Mouse (Mus musculus): ENCODE results near the gene Kif23. TPM values are rescaled to one million over a fixed set of nuclear protein-coding genes. Genes with fewer than 3 reads are reported as not detected.

The Kif23 gene
- polyA plus RNA-seq (2011; ENCODE audit: insufficient read depth, insufficient read length, low read depth, missing spikeins): 165 and 182 TPM in 2 replicates

DNA sequence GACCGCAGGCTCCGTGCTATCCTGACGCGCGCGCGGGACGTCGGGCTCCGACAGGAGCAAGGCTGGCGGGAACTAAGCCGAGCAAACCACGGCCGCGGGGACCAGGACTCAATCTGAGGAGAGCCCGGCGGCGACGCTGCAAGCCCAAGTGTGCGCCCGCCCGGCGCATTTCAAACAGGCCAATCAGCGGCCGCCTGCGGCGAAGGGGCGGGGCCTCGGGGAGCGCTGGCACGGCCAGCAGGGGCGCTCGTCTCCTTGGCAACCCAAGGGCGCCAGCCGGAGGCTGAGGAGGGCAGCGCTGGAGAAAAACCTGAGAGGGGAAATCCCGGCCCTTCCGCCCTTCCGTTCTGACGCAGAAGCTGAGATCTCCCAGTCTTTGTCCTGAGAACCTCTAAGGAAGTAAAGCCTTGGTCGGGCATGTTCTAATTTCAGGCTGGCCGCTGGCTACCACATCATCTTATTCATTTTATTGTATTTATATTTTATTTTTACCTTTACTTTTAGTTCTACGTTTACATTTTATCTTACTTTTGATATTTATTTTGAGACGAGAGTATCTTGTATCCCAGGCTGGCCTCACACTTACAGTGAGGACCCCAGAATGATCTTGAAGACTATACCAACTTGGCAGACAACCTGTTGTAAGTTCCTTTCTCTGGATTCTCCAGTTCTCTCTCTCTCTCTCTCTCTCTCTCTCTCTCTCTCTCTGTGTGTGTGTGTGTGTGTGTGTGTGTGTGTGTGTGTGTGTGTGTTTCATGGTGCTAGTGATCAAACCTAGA, at the start of gene Kif23:
TSS of gene Kif23 (minus strand) at position 152 of the 779 bp plus-strand sequence.
- H3K9ac ChIP-seq (ENCODE audit: low read depth, poor library complexity, severe bottlenecking): peak within 1 kb of the TSS; percentile 65

DNA sequence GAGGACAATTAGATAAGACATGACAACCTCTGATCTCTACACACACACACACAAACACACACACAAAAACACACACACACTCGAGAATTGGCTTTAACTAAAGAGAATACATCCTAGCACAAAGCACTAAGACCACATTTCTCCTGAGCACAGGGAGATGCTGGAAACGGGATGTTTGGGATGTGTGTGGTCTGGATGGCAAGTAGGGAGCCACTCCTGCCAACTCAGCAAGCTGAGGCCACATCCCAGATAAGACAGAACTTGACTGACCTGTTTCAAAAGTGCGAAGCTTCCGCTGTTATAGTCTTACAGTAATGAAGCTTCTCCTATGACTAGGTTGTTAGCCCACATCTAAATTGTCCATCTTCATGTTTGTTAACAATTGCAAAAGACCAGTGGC, 44.6 kb upstream of the Kif23 start:
- H3K4me3 ChIP-seq (ENCODE audit: low read depth, low read length): no peak overlapping the region
- no peaks in the 10 kb centered on the region for H3K4me1 ChIP-seq (ENCODE audit: control insufficient read depth, insufficient read depth, low read length)
- no peaks in the 10 kb centered on the region for H3K36me3 ChIP-seq (ENCODE audit: control insufficient read depth, insufficient read depth, low read length, poor library complexity, severe bottlenecking)
- TF ChIP-seq EP300 (IDR thresholded peaks at IDR 0.05; ENCODE audit: insufficient read depth, low read depth, low read length) (no peak), POLR2A (IDR thresholded peaks at IDR 0.05; ENCODE audit: insufficient read depth, low read length) (no peak), CTCF (IDR thresholded peaks at IDR 0.05; ENCODE audit: low read depth, low read length) (no peak)
- no peak overlapping the region for H3K9ac ChIP-seq (ENCODE audit: low read depth, poor library complexity, severe bottlenecking)
- H3K9me3 ChIP-seq (replicated peaks; ENCODE audit: control insufficient read depth, insufficient read depth, low read length, poor library complexity, severe bottlenecking): no peaks in the 10 kb centered on the region
- H3K27ac ChIP-seq (ENCODE audit: insufficient read depth, low read length): no peak overlapping the region
- H3K27me3 ChIP-seq (ENCODE audit: control insufficient read depth, insufficient read depth, low read length, poor library complexity, severe bottlenecking): no peaks in the 10 kb centered on the region

More for the DNA sequence above, at the start of gene Kif23:
- peak; percentile 39 for TF ChIP-seq CTCF (IDR thresholded peaks at IDR 0.05; ENCODE audit: low read depth, low read length)
- TF ChIP-seq POLR2A (IDR thresholded peaks at IDR 0.05; ENCODE audit: insufficient read depth, low read length): peak; percentile 66
- TF ChIP-seq EP300 (IDR thresholded peaks at IDR 0.05; ENCODE audit: insufficient read depth, low read depth, low read length): no peak; the same call in 1 of the 2 replicates
- Histone ChIP-seq H3K4me1 (ENCODE audit: control insufficient read depth, insufficient read depth, low read length) (peaks cover 3% of the 10 kb centered on the region), H3K36me3 (ENCODE audit: control insufficient read depth, insufficient read depth, low read length, poor library complexity, severe bottlenecking) (peaks cover 17% of the 10 kb centered on the region), H3K27ac (ENCODE audit: insufficient read depth, low read length) (peak within 1 kb of the TSS; percentile 21), H3K9me3 (replicated peaks; ENCODE audit: control insufficient read depth, insufficient read depth, low read length, poor library complexity, severe bottlenecking) (no peaks in the 10 kb centered on the region), H3K4me3 (ENCODE audit: low read depth, low read length) (peak within 1 kb of the TSS; percentile 91), H3K27me3 (ENCODE audit: control insufficient read depth, insufficient read depth, low read length, poor library complexity, severe bottlenecking) (no peaks in the 10 kb centered on the region)

DNA sequence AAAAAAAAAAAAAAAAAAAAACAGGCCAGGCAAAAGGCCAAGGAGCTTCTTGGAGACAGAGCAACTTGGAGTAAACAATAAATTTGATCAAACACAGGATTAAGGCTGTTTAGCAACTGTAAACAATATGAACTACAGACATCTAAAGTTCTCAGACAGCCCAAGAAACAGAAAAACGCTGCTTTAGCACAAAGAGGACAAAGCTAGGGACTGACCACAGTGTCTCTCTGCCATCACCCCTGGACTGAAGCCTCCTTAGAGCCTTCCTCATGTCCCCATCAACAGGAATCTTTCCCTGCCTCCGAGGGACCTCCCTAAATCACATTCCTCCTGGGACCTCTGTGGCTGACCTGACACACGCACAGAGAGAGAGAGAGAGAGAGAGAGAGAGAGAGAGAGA, 44.2 kb upstream of the Kif23 start:
- no peak overlapping the region for H3K27ac ChIP-seq (ENCODE audit: insufficient read depth, low read length)
- no peaks in the 10 kb centered on the region for H3K4me1 ChIP-seq (ENCODE audit: control insufficient read depth, insufficient read depth, low read length)
- H3K4me3 ChIP-seq (ENCODE audit: low read depth, low read length): no peak overlapping the region
- no peaks in the 10 kb centered on the region for H3K36me3 ChIP-seq (ENCODE audit: control insufficient read depth, insufficient read depth, low read length, poor library complexity, severe bottlenecking)
- TF ChIP-seq CTCF (IDR thresholded peaks at IDR 0.05; ENCODE audit: low read depth, low read length) (no peak), EP300 (IDR thresholded peaks at IDR 0.05; ENCODE audit: insufficient read depth, low read depth, low read length) (no peak), POLR2A (IDR thresholded peaks at IDR 0.05; ENCODE audit: insufficient read depth, low read length) (no peak)
- no peaks in the 10 kb centered on the region for H3K27me3 ChIP-seq (ENCODE audit: control insufficient read depth, insufficient read depth, low read length, poor library complexity, severe bottlenecking)
- no peak overlapping the region for H3K9ac ChIP-seq (ENCODE audit: low read depth, poor library complexity, severe bottlenecking)
- H3K9me3 ChIP-seq (replicated peaks; ENCODE audit: control insufficient read depth, insufficient read depth, low read length, poor library complexity, severe bottlenecking): no peaks in the 10 kb centered on the region

DNA sequence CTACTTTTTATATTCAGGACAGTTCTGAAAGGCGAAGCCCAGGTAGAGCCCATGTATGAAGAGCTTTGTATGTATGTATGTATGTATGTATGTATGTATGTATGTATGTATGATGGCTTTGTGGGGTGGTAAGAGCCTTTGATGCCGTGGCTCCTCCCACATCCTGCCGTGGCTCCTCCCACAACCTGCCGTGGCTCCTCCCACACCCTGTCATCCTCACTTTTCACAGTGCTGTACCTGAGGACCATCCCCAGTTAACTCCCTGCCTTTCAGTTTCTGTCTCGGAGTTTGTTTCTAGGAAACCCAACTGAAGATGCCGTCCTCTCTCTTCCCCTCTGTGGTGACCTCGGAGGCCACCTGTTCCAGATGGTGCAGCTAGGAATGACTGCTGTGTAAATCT, 39.5 kb upstream of the Kif23 start:
- Histone ChIP-seq H3K4me1 (ENCODE audit: control insufficient read depth, insufficient read depth, low read length) (no peaks in the 10 kb centered on the region), H3K27ac (ENCODE audit: insufficient read depth, low read length) (no peak overlapping the region), H3K27me3 (ENCODE audit: control insufficient read depth, insufficient read depth, low read length, poor library complexity, severe bottlenecking) (no peaks in the 10 kb centered on the region), H3K36me3 (ENCODE audit: control insufficient read depth, insufficient read depth, low read length, poor library complexity, severe bottlenecking) (no peaks in the 10 kb centered on the region), H3K9ac (ENCODE audit: low read depth, poor library complexity, severe bottlenecking) (no peak overlapping the region), H3K9me3 (replicated peaks; ENCODE audit: control insufficient read depth, insufficient read depth, low read length, poor library complexity, severe bottlenecking) (no peaks in the 10 kb centered on the region), H3K4me3 (ENCODE audit: low read depth, low read length) (no peak overlapping the region)
- no peak for TF ChIP-seq CTCF (IDR thresholded peaks at IDR 0.05; ENCODE audit: low read depth, low read length)
- no peak for TF ChIP-seq POLR2A (IDR thresholded peaks at IDR 0.05; ENCODE audit: insufficient read depth, low read length)
- TF ChIP-seq EP300 (IDR thresholded peaks at IDR 0.05; ENCODE audit: insufficient read depth, low read depth, low read length): no peak

DNA sequence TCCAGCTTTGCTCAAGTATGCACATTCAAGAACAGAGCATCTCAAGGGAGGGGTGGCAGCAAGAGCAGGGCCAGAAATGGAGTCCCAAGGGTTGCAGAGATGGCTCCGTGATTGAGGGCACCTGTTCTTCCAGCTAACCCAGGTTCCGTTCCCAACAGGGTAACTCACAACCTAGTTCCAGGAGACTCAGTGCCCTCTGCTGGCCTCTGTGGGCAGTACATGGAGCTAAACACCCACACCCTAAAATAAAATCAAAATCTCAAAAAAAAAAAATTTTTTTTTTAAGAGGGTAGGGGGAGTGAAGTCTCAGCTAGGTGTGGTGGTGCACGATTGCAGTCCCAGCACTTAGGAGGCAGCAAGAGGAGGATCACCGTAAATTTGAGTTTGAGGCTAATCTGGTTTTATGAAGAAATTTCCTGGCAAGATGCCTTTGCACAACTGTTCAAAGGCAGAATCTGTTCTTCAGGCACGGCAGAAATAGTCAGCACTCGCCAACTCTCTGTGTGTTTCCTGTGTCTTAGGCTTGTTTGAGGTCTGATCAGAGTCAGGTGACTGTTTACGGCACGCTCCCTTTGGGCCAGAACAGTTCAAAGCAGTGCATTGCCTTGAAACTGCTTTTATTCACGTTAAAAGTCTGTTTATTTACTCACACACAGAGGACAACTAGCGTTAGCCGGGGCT, 38.7 kb upstream of the Kif23 start:
- H3K4me3 ChIP-seq (ENCODE audit: low read depth, low read length): no peak overlapping the region
- H3K9me3 ChIP-seq (replicated peaks; ENCODE audit: control insufficient read depth, insufficient read depth, low read length, poor library complexity, severe bottlenecking): no peaks in the 10 kb centered on the region
- no peak for TF ChIP-seq EP300 (IDR thresholded peaks at IDR 0.05; ENCODE audit: insufficient read depth, low read depth, low read length)
- TF ChIP-seq CTCF (IDR thresholded peaks at IDR 0.05; ENCODE audit: low read depth, low read length): peak; percentile 53
- H3K36me3 ChIP-seq (ENCODE audit: control insufficient read depth, insufficient read depth, low read length, poor library complexity, severe bottlenecking): no peaks in the 10 kb centered on the region
- H3K9ac ChIP-seq (ENCODE audit: low read depth, poor library complexity, severe bottlenecking): no peak overlapping the region
- no peaks in the 10 kb centered on the region for H3K27me3 ChIP-seq (ENCODE audit: control insufficient read depth, insufficient read depth, low read length, poor library complexity, severe bottlenecking)
- H3K4me1 ChIP-seq (ENCODE audit: control insufficient read depth, insufficient read depth, low read length): no peaks in the 10 kb centered on the region
- H3K27ac ChIP-seq (ENCODE audit: insufficient read depth, low read length): no peak overlapping the region
